Mouse (Mus musculus) CH12.LX (cell line): ENCODE data around the gene Fam219b.

Source experiments
- GABPA ChIP-seq: IDR thresholded peaks from 2 replicates; pipeline ENCODE4 v1.6.1; 2012; ENCODE audit warnings: low read depth, low read length, improper control_type of control experiment, inconsistent platforms; ENCODE audit not compliant: insufficient replicate concordance
- POLR2A ChIP-seq: IDR thresholded peaks from 2 replicates; pipeline ENCODE4 v1.6.1; 2011; ENCODE audit warnings: low read depth, mild to moderate bottlenecking, improper control_type of control experiment, low read length

GRCm38 (mm10) chr9:57537044-57537727 lies at the start of gene Fam219b:
- TF ChIP-seq GABPA = no peak; the same call in 1 of the 2 replicates
- peak; percentile 86 for TF ChIP-seq POLR2A
